Comparison of ENCODE assay signal across 35 mouse cellular contexts in genomic region chr6:82906985-82907384, GRCm38 (mm10). TPM values are rescaled to one million over a fixed set of nuclear protein-coding genes. Genes with fewer than 3 reads are reported as not detected.
"Had no signal": no experiment of that assay in that cellular context is flagged by ENCODE, and none has a peak within 500 bp of the region (broad histone marks: within the 10 kb centered on the region; RNA-seq: fewer than 3 reads in every experiment).

No protein-coding gene starts in this region.

- H3K27me3 ChIP-seq: limb, embryonic 12.5 days; limb, embryonic 13.5 days; lung, embryonic 15.5 days; midbrain, embryonic 12.5 days; midbrain, embryonic 15.5 days; neural tube, embryonic 12.5 days had no signal

- H3K36me3 ChIP-seq: limb, embryonic 10.5 days; limb, embryonic 12.5 days; limb, embryonic 13.5 days; limb, embryonic 15.5 days; liver, embryonic 12.5 days; liver, embryonic 13.5 days; liver, embryonic 15.5 days; lung, embryonic 15.5 days; midbrain, embryonic 10.5 days; midbrain, embryonic 12.5 days; midbrain, embryonic 13.5 days; neural tube, embryonic 12.5 days had no signal

- H3K9me3 ChIP-seq: limb, embryonic 10.5 days; limb, embryonic 12.5 days; limb, embryonic 13.5 days; limb, embryonic 15.5 days; liver, embryonic 12.5 days; liver, embryonic 13.5 days; liver, embryonic 15.5 days; lung, embryonic 15.5 days; midbrain, embryonic 10.5 days; midbrain, embryonic 12.5 days; midbrain, embryonic 13.5 days; midbrain, embryonic 15.5 days; neural tube, embryonic 12.5 days had no signal

- H3K27ac ChIP-seq: limb, embryonic 10.5 days; limb, embryonic 12.5 days; limb, embryonic 13.5 days; limb, embryonic 15.5 days; liver, embryonic 12.5 days; liver, embryonic 13.5 days; liver, embryonic 14.5 days; liver, embryonic 15.5 days; lung, embryonic 15.5 days; macrophage; midbrain, embryonic 10.5 days; midbrain, embryonic 12.5 days; midbrain, embryonic 13.5 days; midbrain, embryonic 15.5 days; neural tube, embryonic 12.5 days had no signal

- H3K9ac ChIP-seq: limb, embryonic 12.5 days; limb, embryonic 13.5 days; limb, embryonic 15.5 days; liver, embryonic 12.5 days; liver, embryonic 13.5 days; liver, embryonic 14.5 days; liver, embryonic 15.5 days; liver, postnatal 0 days; lung, embryonic 14.5 days; lung, embryonic 15.5 days; midbrain, embryonic 12.5 days; midbrain, embryonic 13.5 days; midbrain, embryonic 15.5 days; neural tube, embryonic 12.5 days had no signal

- H3K4me1 ChIP-seq: limb, embryonic 10.5 days; limb, embryonic 12.5 days; limb, embryonic 13.5 days; limb, embryonic 15.5 days; liver, embryonic 12.5 days; liver, embryonic 15.5 days; lung, embryonic 15.5 days; midbrain, embryonic 10.5 days; midbrain, embryonic 12.5 days; midbrain, embryonic 13.5 days; midbrain, embryonic 15.5 days; neural tube, embryonic 12.5 days had no signal

- H3K4me3 ChIP-seq: limb, embryonic 10.5 days; limb, embryonic 12.5 days; limb, embryonic 13.5 days; limb, embryonic 15.5 days; liver, embryonic 12.5 days; liver, embryonic 13.5 days; liver, embryonic 15.5 days; lung, embryonic 15.5 days; megakaryocyte, embryonic 14.5 days; midbrain, embryonic 10.5 days; midbrain, embryonic 12.5 days; midbrain, embryonic 13.5 days; midbrain, embryonic 15.5 days; myocyte; neural tube, embryonic 12.5 days had no signal

- DNase-seq: left cerebral cortex, postnatal 4 days; liver; liver, embryonic 13.5 days; liver, postnatal 0 days; lung, adult 2 months; lung, embryonic 14.5 days; lung, postnatal 10 days; lung, postnatal 14 days; lung, postnatal 36 days; lung, postnatal 4 days; midbrain, embryonic 14.5 days had no signal

RNA-seq across cellular contexts. Expression of gene Sema4f, which starts 32.6 kb away (rescaled TPM):
- total RNA-seq: liver, adult 2 months; megakaryocyte-erythroid progenitor cell, adult 5-6 weeks; monocyte, adult 5-6 weeks had no signal
- polyA plus RNA-seq: liver, adult 2 months; macrophage had no signal

RNA-seq across cellular contexts. Expression of gene M1ap, which starts 39.7 kb away (rescaled TPM):
- total RNA-seq: left cerebral cortex, postnatal 10 days; left cerebral cortex, postnatal 25 days; liver, adult 2 months; monocyte, adult 5-6 weeks had no signal
- polyA plus RNA-seq: midbrain, embryonic 13.5 days; midbrain, embryonic 16.5 days; midbrain, postnatal 0 days; neural tube, embryonic 11.5 days; neural tube, embryonic 12.5 days had no signal
